Comparison of ENCODE assay signal across 8 mouse cellular contexts in the genomic region with DNA sequence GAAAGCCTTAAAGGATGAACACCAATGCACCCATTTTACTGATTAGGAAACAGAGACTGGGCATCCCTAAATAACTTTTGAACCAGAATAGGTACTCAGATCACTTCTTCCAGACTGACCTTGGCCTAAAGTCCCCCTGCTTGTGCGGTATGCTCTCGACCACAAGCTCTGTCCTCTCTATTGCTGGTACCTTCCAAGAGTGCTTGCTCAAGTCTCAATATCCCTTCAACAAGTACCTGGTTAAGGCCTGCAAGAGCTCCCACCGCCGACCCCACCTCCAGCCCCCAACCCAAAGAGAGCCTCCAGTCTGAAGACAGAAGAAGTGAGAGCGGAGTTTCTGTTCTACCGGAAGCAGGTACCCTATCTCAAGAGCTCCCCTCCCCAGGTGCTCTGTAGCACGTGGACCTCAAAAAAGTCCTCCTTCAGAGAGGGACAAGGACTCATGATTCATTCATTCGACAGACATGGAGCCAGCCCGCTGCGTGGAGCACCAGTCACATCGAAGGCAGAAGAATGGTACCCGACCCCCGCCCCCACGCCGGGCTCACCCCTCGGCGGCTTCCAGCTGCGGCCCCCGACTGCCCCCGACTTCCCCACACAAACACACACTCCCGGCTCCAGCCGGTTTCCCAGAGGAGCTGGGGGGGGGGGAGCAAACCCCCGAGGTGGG. TPM values are rescaled to one million over a fixed set of nuclear protein-coding genes. Genes with fewer than 3 reads are reported as not detected.
A peak's percentile ranks its signal among the peaks of the same experiment; 100 is the strongest.
DNase-seq lines count a peak whose midpoint lies in the region; ATAC-seq lines count a peak whose summit lies in the region.

No protein-coding gene starts in this region.

- peak overlapping the region; percentile 77 for H3K9ac ChIP-seq in forebrain, embryonic 15.5 days (replicated peaks)
- peak overlapping the region; percentile 16; the same call in 1 of the 2 replicates for H3K9ac ChIP-seq in liver, embryonic 16.5 days (ENCODE audit: low read depth, low read length)

- H3K4me2 ChIP-seq in forebrain, embryonic 15.5 days (replicated peaks) = peak overlapping the region; percentile 70
- H3K4me2 ChIP-seq in liver, embryonic 16.5 days (ENCODE audit: low read depth, low read length) = peak overlapping the region; percentile 78

- ATAC-seq in megakaryocyte, adult 5-6 weeks (ENCODE audit: poor library complexity, severe bottlenecking) = no peak
- ATAC-seq in forebrain, embryonic 15.5 days (replicated peaks) = no peak; the same call in 1 of the 2 replicates
- ATAC-seq in liver, embryonic 16.5 days (ENCODE audit: low read depth) = no peak
- no peak for ATAC-seq in inflammation-experienced regulatory T-cells, adult 6 months

- peak overlapping the region; percentile 91 for H3K27ac ChIP-seq in forebrain, embryonic 15.5 days (replicated peaks)
- no peak overlapping the region for H3K27ac ChIP-seq in liver, embryonic 16.5 days (ENCODE audit: low read length)

- H3K36me3 ChIP-seq in megakaryocyte, embryonic 14.5 days (replicated peaks; ENCODE audit: low read length) = no peaks in the 10 kb centered on the region
- H3K36me3 ChIP-seq in forebrain, embryonic 15.5 days = peaks cover 7% of the 10 kb centered on the region
- H3K36me3 ChIP-seq in liver, embryonic 16.5 days (ENCODE audit: control insufficient read depth, insufficient read depth) = no peaks in the 10 kb centered on the region

- peak; percentile 27 for DNase-seq in embryo, embryonic 10 days (ENCODE audit: low spot score)
- DNase-seq in embryo, embryonic 9.5 days (ENCODE audit: extremely low spot score) = no peak
- DNase-seq in urinary bladder, postnatal 14 days (ENCODE audit: low spot score) = no peak

- H3K9me3 ChIP-seq in megakaryocyte, embryonic 14.5 days = no peaks in the 10 kb centered on the region
- no peaks in the 10 kb centered on the region for H3K9me3 ChIP-seq in forebrain, embryonic 15.5 days
- H3K9me3 ChIP-seq in liver, embryonic 16.5 days (replicated peaks; ENCODE audit: control insufficient read depth, low read length) = no peaks in the 10 kb centered on the region

- 2% methylated on average over 23 of the region's 23 CpGs for WGBS in forebrain, embryonic 15.5 days
- WGBS in liver, embryonic 16.5 days (ENCODE audit: insufficient replicate concordance) = 6% methylated on average over 23 of the region's 23 CpGs

- peaks cover 26% of the 10 kb centered on the region for H3K4me1 ChIP-seq in megakaryocyte, embryonic 14.5 days
- H3K4me1 ChIP-seq in forebrain, embryonic 15.5 days = peaks cover 38% of the 10 kb centered on the region
- peaks cover 6% of the 10 kb centered on the region for H3K4me1 ChIP-seq in liver, embryonic 16.5 days (ENCODE audit: control insufficient read depth, low read depth, low read length)

- peak overlapping the region; percentile 91 for H3K4me3 ChIP-seq in megakaryocyte, embryonic 14.5 days (replicated peaks)
- peak overlapping the region; percentile 67 for H3K4me3 ChIP-seq in forebrain, embryonic 15.5 days
- H3K4me3 ChIP-seq in liver, embryonic 16.5 days (ENCODE audit: low read depth, low read length) = peak overlapping the region; percentile 60

- H3K27me3 ChIP-seq in megakaryocyte, embryonic 14.5 days (replicated peaks) = peaks cover 82% of the 10 kb centered on the region
- H3K27me3 ChIP-seq in forebrain, embryonic 15.5 days = no peaks in the 10 kb centered on the region
- H3K27me3 ChIP-seq in liver, embryonic 16.5 days (ENCODE audit: control insufficient read depth, insufficient read depth, low read depth, low read length) = peaks cover 38% of the 10 kb centered on the region

RNA-seq across cellular contexts. Expression of a gene that starts 2.1 kb away (rescaled TPM):
- not detected in 2 replicates for polyA plus RNA-seq in megakaryocyte, embryonic 14.5 days (2012; ENCODE audit: insufficient read depth, low replicate concordance)
- not detected in 2 replicates for total RNA-seq in megakaryocyte, adult 5-6 weeks (2015)
- not detected in 2 replicates for total RNA-seq in megakaryocyte, adult 5-6 weeks (2017)
- 46.2 and 48.5 TPM in 2 replicates for polyA plus RNA-seq in forebrain, embryonic 15.5 days (2015; fragmentation: Nextera tagmentation; extraction: Ambion mirVana)
- 0.28 and 0.76 TPM in 2 replicates for polyA plus RNA-seq in liver, embryonic 16.5 days (2015; fragmentation: Nextera tagmentation; extraction: Ambion mirVana)
- under 1 TPM in 1 of 3 experiments, not detected in 2; 0.25 TPM for polyA plus RNA-seq in inflammation-experienced regulatory T-cells, adult 6 months (2017; shearing (Covaris generic))

RNA-seq across cellular contexts. Expression of a gene that starts 15.2 kb away (rescaled TPM):
- polyA plus RNA-seq in megakaryocyte, embryonic 14.5 days (2012; ENCODE audit: insufficient read depth, low replicate concordance) = not detected in 2 replicates
- 56.1 and 63.1 TPM in 2 replicates for total RNA-seq in megakaryocyte, adult 5-6 weeks (2015)
- 37.9 and 40.4 TPM in 2 replicates for total RNA-seq in megakaryocyte, adult 5-6 weeks (2017)
- 0.11 and 0.34 TPM in 2 replicates for polyA plus RNA-seq in forebrain, embryonic 15.5 days (2015; fragmentation: Nextera tagmentation; extraction: Ambion mirVana)
- 0.68 and 0.87 TPM in 2 replicates for polyA plus RNA-seq in liver, embryonic 16.5 days (2015; fragmentation: Nextera tagmentation; extraction: Ambion mirVana)
- polyA plus RNA-seq in inflammation-experienced regulatory T-cells, adult 6 months (2017; shearing (Covaris generic)) = under 1 TPM in 1 of 3 experiments, not detected in 2; 0.14 TPM

RNA-seq across cellular contexts. Expression of a gene that starts 39.3 kb away (rescaled TPM):
- polyA plus RNA-seq in megakaryocyte, embryonic 14.5 days (2012; ENCODE audit: insufficient read depth, low replicate concordance) = 47.3 and 165 TPM in 2 replicates
- 24.9 and 30.3 TPM in 2 replicates for total RNA-seq in megakaryocyte, adult 5-6 weeks (2015)
- total RNA-seq in megakaryocyte, adult 5-6 weeks (2017) = 21.9 and 25.2 TPM in 2 replicates
- polyA plus RNA-seq in forebrain, embryonic 15.5 days (2015; fragmentation: Nextera tagmentation; extraction: Ambion mirVana) = 11.0 and 13.0 TPM in 2 replicates
- polyA plus RNA-seq in liver, embryonic 16.5 days (2015; fragmentation: Nextera tagmentation; extraction: Ambion mirVana) = 8.1 and 8.9 TPM in 2 replicates
- polyA plus RNA-seq in inflammation-experienced regulatory T-cells, adult 6 months (2017; shearing (Covaris generic)) = 1 to 10 TPM; 1.1 to 4.3 (median 1.3) TPM

RNA-seq across cellular contexts. Expression of a gene that starts 42.0 kb away (rescaled TPM):
- not detected in 2 replicates for polyA plus RNA-seq in megakaryocyte, embryonic 14.5 days (2012; ENCODE audit: insufficient read depth, low replicate concordance)
- total RNA-seq in megakaryocyte, adult 5-6 weeks (2015) = not detected in 2 replicates
- total RNA-seq in megakaryocyte, adult 5-6 weeks (2017) = not detected in 2 replicates
- not detected in 2 replicates for polyA plus RNA-seq in forebrain, embryonic 15.5 days (2015; fragmentation: Nextera tagmentation; extraction: Ambion mirVana)
- polyA plus RNA-seq in liver, embryonic 16.5 days (2015; fragmentation: Nextera tagmentation; extraction: Ambion mirVana) = not detected in 2 replicates
- not detected for polyA plus RNA-seq in inflammation-experienced regulatory T-cells, adult 6 months (2017; shearing (Covaris generic))

RNA-seq across cellular contexts. Expression of a gene that starts 59.3 kb away (rescaled TPM):
- not detected in 2 replicates for polyA plus RNA-seq in megakaryocyte, embryonic 14.5 days (2012; ENCODE audit: insufficient read depth, low replicate concordance)
- total RNA-seq in megakaryocyte, adult 5-6 weeks (2015) = not detected in 2 replicates
- total RNA-seq in megakaryocyte, adult 5-6 weeks (2017) = not detected in 2 replicates
- polyA plus RNA-seq in forebrain, embryonic 15.5 days (2015; fragmentation: Nextera tagmentation; extraction: Ambion mirVana) = not detected in 2 replicates
- not detected in 2 replicates for polyA plus RNA-seq in liver, embryonic 16.5 days (2015; fragmentation: Nextera tagmentation; extraction: Ambion mirVana)
- not detected for polyA plus RNA-seq in inflammation-experienced regulatory T-cells, adult 6 months (2017; shearing (Covaris generic))

Comparison
In these comparisons a context has a peak if more than half of its experiments do, and no peak if none do; other contexts are left out.
1. RNA of a gene that starts 2.1 kb away (polyA plus RNA-seq): 46.2 to 48.5 TPM in forebrain, embryonic 15.5 days; 0.28 to 0.76 TPM in liver, embryonic 16.5 days, 0.25 TPM in inflammation-experienced regulatory T-cells, adult 6 months and not detected in megakaryocyte, embryonic 14.5 days; every median in the first group is over 10 times any median in the second.
2. Peak in every context shown above with its lines, with median percentiles within 50 percentile points of each other: H3K4me3 ChIP-seq.